Mouse (Mus musculus) heart, adult 2 months (tissue): ENCODE results near the gene Slc7a11.

Experiments
- CTCF ChIP-seq: fragments of 200-600 bp; IDR thresholded peaks from 2 replicates; pipeline ENCODE4 v1.8.1; 2022; ENCODE audit warnings: antibody characterized with exemption, mild to moderate bottlenecking, moderate library complexity
- EP300 ChIP-seq: fragments of 200-500 bp; IDR thresholded peaks from 2 replicates; pipeline ENCODE4 v1.6.1; 2011; ENCODE audit warnings: low read depth, low read length, control low read depth; ENCODE audit not compliant: insufficient read depth
- POLR2A ChIP-seq: fragments of 200-500 bp; IDR thresholded peaks from 2 replicates; pipeline ENCODE4 v1.6.1; 2011; ENCODE audit warnings: mild to moderate bottlenecking, low read depth, low read length, control low read depth; ENCODE audit not compliant: insufficient read depth

DNA sequence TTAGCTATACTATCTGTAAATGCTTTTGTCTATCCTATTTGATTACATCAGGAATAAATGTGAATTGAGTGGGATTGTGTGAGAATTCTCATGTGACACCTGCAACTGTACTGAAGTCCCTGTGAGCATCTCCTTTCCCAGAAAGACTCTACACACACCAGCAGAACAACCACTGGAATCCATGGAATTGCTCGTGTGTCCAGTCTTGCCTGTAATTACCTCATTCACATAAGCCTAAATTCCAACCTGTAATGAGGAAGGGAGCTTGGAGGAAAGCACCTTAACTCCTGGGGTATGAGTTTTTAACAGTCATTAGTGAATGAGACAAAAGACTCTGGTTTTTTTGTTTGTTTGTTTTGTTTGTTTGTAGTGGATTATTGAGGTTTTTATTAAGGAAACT is 12.6 kb upstream of the Slc7a11 start:
- no peak for TF ChIP-seq CTCF
- no peak for TF ChIP-seq POLR2A
- TF ChIP-seq EP300: no peak
